Mouse (Mus musculus): ENCODE data around the gene Bckdha. TPM values are rescaled to one million over a fixed set of nuclear protein-coding genes. Genes with fewer than 3 reads are reported as not detected.
A peak's percentile ranks its signal among the peaks of the same experiment; 100 is the strongest.

The Bckdha gene
- polyA plus RNA-seq, 1 experiment: 87.3 TPM

DNA sequence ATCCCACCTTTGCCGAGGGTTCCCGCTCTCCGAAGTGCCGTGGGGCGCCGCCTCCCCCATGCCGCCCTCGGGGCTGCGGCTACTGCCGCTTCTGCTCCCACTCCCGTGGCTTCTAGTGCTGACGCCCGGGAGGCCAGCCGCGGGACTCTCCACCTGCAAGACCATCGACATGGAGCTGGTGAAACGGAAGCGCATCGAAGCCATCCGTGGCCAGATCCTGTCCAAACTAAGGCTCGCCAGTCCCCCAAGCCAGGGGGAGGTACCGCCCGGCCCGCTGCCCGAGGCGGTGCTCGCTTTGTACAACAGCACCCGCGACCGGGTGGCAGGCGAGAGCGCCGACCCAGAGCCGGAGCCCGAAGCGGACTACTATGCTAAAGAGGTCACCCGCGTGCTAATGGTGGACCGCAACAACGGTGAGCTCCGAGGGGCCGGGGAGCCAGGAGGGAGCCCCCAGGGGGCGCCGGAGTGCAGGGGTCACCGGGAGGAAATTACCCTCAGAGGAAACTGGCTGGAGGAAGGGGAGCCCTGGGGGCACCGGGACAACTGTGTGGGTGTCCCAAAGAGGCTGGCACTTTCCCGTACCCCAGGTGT, 29.1 kb upstream of the Bckdha start:
- WGBS: 1% methylated on average over 47 of the region's 47 CpGs
- Histone ChIP-seq H3K4me3 (replicated peaks; ENCODE audit: insufficient read depth, low read depth, low read length) (peak overlapping the region; percentile 33), H3K4me1 (ENCODE audit: control insufficient read depth, insufficient read depth, low read length) (peaks cover 3% of the 10 kb centered on the region; the same call in 1 of the 2 replicates), H3K27ac (ENCODE audit: insufficient read depth, low read length) (no peak overlapping the region), H3K27me3 (ENCODE audit: control insufficient read depth, insufficient read depth, low read length) (peaks cover 5% of the 10 kb centered on the region; the same call in 1 of the 2 replicates)
- TF ChIP-seq POLR2A (IDR thresholded peaks at IDR 0.05; ENCODE audit: borderline replicate concordance, insufficient read depth, low read length) (no peak), CTCF (IDR thresholded peaks at IDR 0.05; ENCODE audit: borderline replicate concordance, insufficient read depth, low read depth, low read length) (no peak)
- peak in 1 of 2 experiments; percentile 39 for DNase-seq

DNA sequence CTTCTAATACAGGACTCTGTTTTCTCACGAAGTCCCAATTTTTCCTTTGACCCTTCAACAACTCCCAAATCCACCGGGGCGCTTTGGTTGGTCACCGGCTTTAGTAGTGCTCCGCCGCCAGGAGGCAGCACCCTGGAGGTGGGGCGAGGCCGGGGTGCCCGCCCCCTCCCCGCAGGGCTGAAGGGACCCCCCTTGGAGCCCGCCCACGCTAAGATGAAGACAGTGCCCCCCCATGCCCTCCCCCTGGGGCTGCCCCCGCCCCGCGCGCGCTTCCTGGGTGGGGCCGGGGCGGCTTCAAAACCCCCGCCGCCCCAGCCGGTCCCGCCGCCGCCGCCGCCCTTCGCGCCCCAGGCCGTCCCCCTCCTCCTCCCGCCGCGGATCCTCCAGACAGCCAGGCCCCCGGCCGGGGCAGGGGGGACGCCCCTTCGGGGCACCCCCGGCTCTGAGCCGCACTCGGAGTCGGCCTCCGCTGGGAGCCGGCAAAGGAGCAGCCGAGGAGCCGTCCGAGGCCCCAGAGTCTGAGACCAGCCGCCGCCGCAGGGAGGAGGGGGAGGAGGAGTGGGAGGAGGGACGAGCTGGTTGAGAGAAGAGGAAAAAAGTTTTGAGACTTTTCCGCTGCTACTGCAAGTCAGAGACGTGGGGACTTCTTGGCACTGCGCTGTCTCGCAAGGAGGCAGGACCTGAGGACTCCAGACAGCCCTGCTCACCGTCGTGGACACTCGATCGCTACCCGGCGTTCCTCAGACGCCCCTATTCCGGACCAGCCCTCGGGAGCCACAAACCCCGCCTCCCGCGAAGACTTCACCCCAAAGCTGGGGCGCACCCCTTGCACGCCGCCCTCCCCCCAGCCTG, 28.1 kb upstream of the Bckdha start, which contains the start of gene Tgfb1:
Tgfb1 (plus strand) TSS at position 323 of the 852 bp plus-strand sequence.
- no peak for DNase-seq
- Histone ChIP-seq H3K27ac (ENCODE audit: insufficient read depth, low read length) (no peak within 1 kb of the TSS), H3K4me3 (replicated peaks; ENCODE audit: insufficient read depth, low read depth, low read length) (peak within 1 kb of the TSS; percentile 46), H3K27me3 (ENCODE audit: control insufficient read depth, insufficient read depth, low read length) (peaks cover 5% of the 10 kb centered on the region; the same call in 1 of the 2 replicates), H3K4me1 (ENCODE audit: control insufficient read depth, insufficient read depth, low read length) (peaks cover 3% of the 10 kb centered on the region; the same call in 1 of the 2 replicates)
- WGBS: 2% methylated on average over 55 of the region's 69 CpGs
- TF ChIP-seq POLR2A (IDR thresholded peaks at IDR 0.05; ENCODE audit: borderline replicate concordance, insufficient read depth, low read length) (no peak), CTCF (IDR thresholded peaks at IDR 0.05; ENCODE audit: borderline replicate concordance, insufficient read depth, low read depth, low read length) (peak; percentile 27; the same call in 1 of the 2 replicates)

- Histone ChIP-seq H3K4me1 (ENCODE audit: control insufficient read depth, insufficient read depth, low read length) (peaks cover 5% of the 10 kb centered on the region; the same call in 1 of the 2 replicates), H3K27ac (ENCODE audit: insufficient read depth, low read length) (no peak overlapping the region), H3K4me3 (replicated peaks; ENCODE audit: insufficient read depth, low read depth, low read length) (no peak overlapping the region), H3K27me3 (ENCODE audit: control insufficient read depth, insufficient read depth, low read length) (peaks cover 5% of the 10 kb centered on the region; the same call in 1 of the 2 replicates)
- TF ChIP-seq POLR2A (IDR thresholded peaks at IDR 0.05; ENCODE audit: borderline replicate concordance, insufficient read depth, low read length) (no peak), CTCF (IDR thresholded peaks at IDR 0.05; ENCODE audit: borderline replicate concordance, insufficient read depth, low read depth, low read length) (no peak)
- 85% methylated on average over 21 of the region's 21 CpGs for WGBS
- no peak for DNase-seq
These were observed 27.2 kb upstream of the Bckdha start for GRCm38 (mm10) chr7:25685926-25686470.

DNA sequence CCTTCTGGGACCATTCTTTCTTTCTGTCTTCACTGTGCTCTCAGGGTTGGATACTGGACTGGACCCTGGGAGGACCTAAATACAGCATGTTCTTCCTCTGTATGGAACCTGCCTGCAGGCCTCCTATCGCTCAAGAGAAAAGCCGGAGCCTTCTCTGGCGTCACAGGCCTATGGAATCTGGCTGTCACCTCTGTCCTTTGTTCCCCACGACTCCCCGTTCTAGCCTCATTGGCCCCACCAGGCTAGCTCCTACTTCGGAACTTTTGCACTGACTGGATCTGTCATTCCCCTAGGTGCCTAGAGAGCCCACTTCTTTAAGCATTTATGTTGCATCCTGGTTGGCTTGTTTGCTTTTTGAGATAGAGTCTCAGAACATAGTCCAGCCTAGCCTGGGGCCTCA, 25.9 kb upstream of the Bckdha start:
- H3K27me3 ChIP-seq (ENCODE audit: control insufficient read depth, insufficient read depth, low read length): peaks cover 5% of the 10 kb centered on the region; the same call in 1 of the 2 replicates
- DNase-seq: no peak
- no peak overlapping the region for H3K4me3 ChIP-seq (replicated peaks; ENCODE audit: insufficient read depth, low read depth, low read length)
- peaks cover 5% of the 10 kb centered on the region; the same call in 1 of the 2 replicates for H3K4me1 ChIP-seq (ENCODE audit: control insufficient read depth, insufficient read depth, low read length)
- TF ChIP-seq CTCF (IDR thresholded peaks at IDR 0.05; ENCODE audit: borderline replicate concordance, insufficient read depth, low read depth, low read length) (no peak), POLR2A (IDR thresholded peaks at IDR 0.05; ENCODE audit: borderline replicate concordance, insufficient read depth, low read length) (no peak)
- no peak overlapping the region for H3K27ac ChIP-seq (ENCODE audit: insufficient read depth, low read length)
- 91% methylated on average over 6 of the region's 6 CpGs for WGBS

GRCm38 (mm10) chr7:25683474-25684180, 24.8 kb upstream of the Bckdha start:
- H3K4me1 ChIP-seq (ENCODE audit: control insufficient read depth, insufficient read depth, low read length): peaks cover 5% of the 10 kb centered on the region; the same call in 1 of the 2 replicates
- no peak overlapping the region for H3K4me3 ChIP-seq (replicated peaks; ENCODE audit: insufficient read depth, low read depth, low read length)
- TF ChIP-seq POLR2A (IDR thresholded peaks at IDR 0.05; ENCODE audit: borderline replicate concordance, insufficient read depth, low read length) (no peak), CTCF (IDR thresholded peaks at IDR 0.05; ENCODE audit: borderline replicate concordance, insufficient read depth, low read depth, low read length) (no peak)
- peaks cover 5% of the 10 kb centered on the region; the same call in 1 of the 2 replicates for H3K27me3 ChIP-seq (ENCODE audit: control insufficient read depth, insufficient read depth, low read length)
- DNase-seq: no peak
- no peak overlapping the region for H3K27ac ChIP-seq (ENCODE audit: insufficient read depth, low read length)
- WGBS: 87% methylated on average over 7 of the region's 7 CpGs

- WGBS: 50% methylated on average over 15 of the region's 15 CpGs
- Histone ChIP-seq H3K27me3 (ENCODE audit: control insufficient read depth, insufficient read depth, low read length) (no peaks in the 10 kb centered on the region; the same call in 1 of the 2 replicates), H3K4me1 (ENCODE audit: control insufficient read depth, insufficient read depth, low read length) (peaks cover 6% of the 10 kb centered on the region; the same call in 1 of the 2 replicates), H3K4me3 (replicated peaks; ENCODE audit: insufficient read depth, low read depth, low read length) (no peak overlapping the region), H3K27ac (ENCODE audit: insufficient read depth, low read length) (no peak overlapping the region)
- TF ChIP-seq CTCF (IDR thresholded peaks at IDR 0.05; ENCODE audit: borderline replicate concordance, insufficient read depth, low read depth, low read length) (no peak), POLR2A (IDR thresholded peaks at IDR 0.05; ENCODE audit: borderline replicate concordance, insufficient read depth, low read length) (no peak)
- no peak for DNase-seq
These were observed 22.8 kb upstream of the Bckdha start for GRCm38 (mm10) chr7:25681341-25682231.
